Mouse (Mus musculus) hindbrain, embryonic 14.5 days (tissue): ENCODE data around the gene Usp4. TPM values are rescaled to one million over a fixed set of nuclear protein-coding genes. Genes with fewer than 3 reads are reported as not detected.

Experiments used
- ATAC-seq: fragments of 200-750 bp; cut with Nextera tagmentation; 2 replicates; pipeline ENCODE4 v1.8.0; 2017; ENCODE audit warnings: moderate number of reproducible peaks, mild to moderate bottlenecking, moderate TSS enrichment, moderate library complexity; ENCODE audit not compliant: low FRiP score
- DNase-seq: peaks from one replicate; pipeline ENCODE4 v3.0.0-alpha.2; 2015; ENCODE audit warnings: low spot score
- H3K27ac ChIP-seq: fragments of 300-500 bp; sonication (generic); 2 replicates; pipeline ENCODE4 v1.5.1; 2014; ENCODE audit warnings: mild to moderate bottlenecking, moderate library complexity
- H3K27me3 ChIP-seq: fragments of 300-500 bp; sonication (generic); 2 replicates; pipeline ENCODE4 v1.6.1; 2014; ENCODE audit warnings: mild to moderate bottlenecking, low read length, mixed read lengths; ENCODE audit not compliant: control insufficient read depth, insufficient read depth
- H3K36me3 ChIP-seq: fragments of 300-500 bp; sonication (generic); replicated peaks from 2 replicates; pipeline ENCODE4 v1.6.1; 2014; ENCODE audit not compliant: control insufficient read depth, insufficient read depth
- H3K4me1 ChIP-seq: fragments of 300-500 bp; sonication (generic); replicated peaks from 2 replicates; pipeline ENCODE4 v1.6.1; 2014; ENCODE audit warnings: antibody characterized with exemption, low read length, mixed read lengths; ENCODE audit not compliant: control insufficient read depth, insufficient read depth
- H3K4me2 ChIP-seq: fragments of 300-500 bp; sonication (generic); replicated peaks from 2 replicates; pipeline ENCODE4 v1.6.1; 2014; ENCODE audit warnings: mild to moderate bottlenecking, moderate library complexity
- H3K4me3 ChIP-seq: fragments of 300-500 bp; sonication (generic); replicated peaks from 2 replicates; pipeline ENCODE4 v1.5.1; 2014; ENCODE audit warnings: mild to moderate bottlenecking, low read length
- H3K9ac ChIP-seq: fragments of 300-500 bp; sonication (generic); 2 replicates; pipeline ENCODE4 v1.6.1; 2014
- H3K9me3 ChIP-seq: fragments of 300-500 bp; sonication (generic); 2 replicates; pipeline ENCODE4 v1.6.1; 2016; ENCODE audit warnings: low read length; ENCODE audit not compliant: control insufficient read depth
- WGBS: fragments of 180-500 bp; shearing (Covaris S2); extraction: QIAGEN DNeasy Blood & Tissue Kit; methylation state at CpG from one replicate; pipeline ENCODE4 v1.1.7; 2014; 5-methylcytosine and 5-hydroxymethylcytosine counted together
- polyA plus RNA-seq: library from polyadenylated mRNA; unstranded; fragments of >200 nt; fragmentation: Nextera tagmentation; extraction: Ambion mirVana; gene quantifications from 2 replicates; pipeline ENCODE4 v1.2.1, GENCODE M21; 2014

The Usp4 gene
- polyA plus RNA-seq, 1 experiment from 2014 or later: 127 TPM

GRCm38 (mm10) chr9:108349727-108350126 lies 2.1 kb downstream of the Usp4 start:
- H3K9ac ChIP-seq: no peak overlapping the region
- H3K4me1 ChIP-seq: peaks cover 12% of the 10 kb centered on the region
- no peak overlapping the region for H3K4me3 ChIP-seq
- DNase-seq: no peak
- 97% methylated on average over 4 of the region's 4 CpGs for WGBS
- H3K27me3 ChIP-seq: no peaks in the 10 kb centered on the region
- peaks cover 51% of the 10 kb centered on the region for H3K36me3 ChIP-seq
- no peak overlapping the region for H3K27ac ChIP-seq
- no peak for ATAC-seq
- H3K4me2 ChIP-seq: no peak overlapping the region
- no peaks in the 10 kb centered on the region for H3K9me3 ChIP-seq

- no peak overlapping the region for H3K4me2 ChIP-seq
- DNase-seq: no peak
- H3K36me3 ChIP-seq: peaks cover 98% of the 10 kb centered on the region
- no peaks in the 10 kb centered on the region for H3K4me1 ChIP-seq
- 91% methylated on average over 9 of the region's 9 CpGs for WGBS
- no peak overlapping the region for H3K27ac ChIP-seq
- no peak for ATAC-seq
- H3K27me3 ChIP-seq: no peaks in the 10 kb centered on the region
- H3K4me3 ChIP-seq: no peak overlapping the region
- no peak overlapping the region for H3K9ac ChIP-seq
- H3K9me3 ChIP-seq: no peaks in the 10 kb centered on the region
Measured at GRCm38 (mm10) chr9:108378234-108378633, 30.6 kb downstream of the Usp4 start.

GRCm38 (mm10) chr9:108378736-108379135 lies 31.1 kb downstream of the Usp4 start:
- no peak overlapping the region for H3K9ac ChIP-seq
- DNase-seq: no peak
- H3K9me3 ChIP-seq: no peaks in the 10 kb centered on the region
- peaks cover 98% of the 10 kb centered on the region for H3K36me3 ChIP-seq
- no peak overlapping the region for H3K27ac ChIP-seq
- no peaks in the 10 kb centered on the region for H3K4me1 ChIP-seq
- 88% methylated on average over 5 of the region's 5 CpGs for WGBS
- no peak overlapping the region for H3K4me2 ChIP-seq
- H3K4me3 ChIP-seq: no peak overlapping the region
- no peaks in the 10 kb centered on the region for H3K27me3 ChIP-seq
- ATAC-seq: no peak

- no peaks in the 10 kb centered on the region for H3K4me1 ChIP-seq
- ATAC-seq (no peak), DNase-seq (no peak)
- H3K9me3 ChIP-seq: no peaks in the 10 kb centered on the region
- peaks cover 98% of the 10 kb centered on the region for H3K36me3 ChIP-seq
- H3K27ac ChIP-seq: no peak overlapping the region
- H3K27me3 ChIP-seq: no peaks in the 10 kb centered on the region
- 94% methylated on average over 4 of the region's 4 CpGs for WGBS
- no peak overlapping the region for H3K4me2 ChIP-seq
- H3K4me3 ChIP-seq: no peak overlapping the region
- no peak overlapping the region for H3K9ac ChIP-seq
Measured at GRCm38 (mm10) chr9:108379294-108379693, 31.6 kb downstream of the Usp4 start.

GRCm38 (mm10) chr9:108381382-108381781 lies 33.7 kb downstream of the Usp4 start:
- Histone ChIP-seq H3K9ac (no peak overlapping the region), H3K4me1 (no peaks in the 10 kb centered on the region), H3K9me3 (no peaks in the 10 kb centered on the region), H3K4me3 (no peak overlapping the region), H3K4me2 (no peak overlapping the region), H3K27me3 (no peaks in the 10 kb centered on the region), H3K36me3 (peaks cover 99% of the 10 kb centered on the region), H3K27ac (no peak overlapping the region)
- ATAC-seq (no peak), DNase-seq (no peak)
- 96% methylated on average over 9 of the region's 9 CpGs for whole genome bisulfite sequencing

GRCm38 (mm10) chr9:108385006-108385405 lies 37.4 kb downstream of the Usp4 start:
- ATAC-seq: no peak
- Histone ChIP-seq H3K4me1 (no peaks in the 10 kb centered on the region), H3K27ac (no peak overlapping the region), H3K27me3 (no peaks in the 10 kb centered on the region), H3K9ac (no peak overlapping the region), H3K4me2 (no peak overlapping the region), H3K4me3 (no peak overlapping the region), H3K9me3 (no peaks in the 10 kb centered on the region), H3K36me3 (peaks cover 99% of the 10 kb centered on the region)
- DNase-seq: no peak
- 88% methylated on average over 7 of the region's 7 CpGs for WGBS

GRCm38 (mm10) chr9:108386816-108387215 lies 39.2 kb downstream of the Usp4 start:
- no peak for DNase-seq
- H3K27me3 ChIP-seq: no peaks in the 10 kb centered on the region
- no peaks in the 10 kb centered on the region for H3K9me3 ChIP-seq
- no peaks in the 10 kb centered on the region for H3K4me1 ChIP-seq
- 93% methylated on average over 4 of the region's 4 CpGs for WGBS
- ATAC-seq: no peak
- H3K9ac ChIP-seq: no peak overlapping the region
- no peak overlapping the region for H3K4me2 ChIP-seq
- H3K4me3 ChIP-seq: no peak overlapping the region
- peaks cover 99% of the 10 kb centered on the region for H3K36me3 ChIP-seq
- H3K27ac ChIP-seq: no peak overlapping the region

GRCm38 (mm10) chr9:108388601-108389000 lies 40.9 kb downstream of the Usp4 start:
- DNase-seq (no peak), ATAC-seq (no peak)
- Histone ChIP-seq H3K9ac (no peak overlapping the region), H3K27ac (no peak overlapping the region), H3K4me3 (no peak overlapping the region), H3K9me3 (no peaks in the 10 kb centered on the region), H3K4me2 (no peak overlapping the region), H3K4me1 (no peaks in the 10 kb centered on the region), H3K36me3 (peaks cover 99% of the 10 kb centered on the region), H3K27me3 (no peaks in the 10 kb centered on the region)
- 83% methylated on average over 10 of the region's 10 CpGs for WGBS

GRCm38 (mm10) chr9:108389220-108389619 lies 41.6 kb downstream of the Usp4 start:
- Histone ChIP-seq H3K9ac (no peak overlapping the region), H3K9me3 (no peaks in the 10 kb centered on the region), H3K27me3 (no peaks in the 10 kb centered on the region), H3K4me1 (no peaks in the 10 kb centered on the region), H3K27ac (no peak overlapping the region), H3K4me2 (no peak overlapping the region), H3K36me3 (peaks cover 98% of the 10 kb centered on the region), H3K4me3 (no peak overlapping the region)
- no peak for ATAC-seq
- no peak for DNase-seq
- WGBS: 87% methylated on average over 6 of the region's 6 CpGs

- no peaks in the 10 kb centered on the region for H3K4me1 ChIP-seq
- H3K27ac ChIP-seq: no peak within 1 kb of the TSS
- no peaks in the 10 kb centered on the region for H3K9me3 ChIP-seq
- H3K4me2 ChIP-seq: no peak within 1 kb of the TSS
- H3K9ac ChIP-seq: no peak within 1 kb of the TSS
- no peaks in the 10 kb centered on the region for H3K27me3 ChIP-seq
- H3K4me3 ChIP-seq: no peak within 1 kb of the TSS
- no peak for DNase-seq
- H3K36me3 ChIP-seq: peaks cover 64% of the 10 kb centered on the region
- WGBS: 48% methylated on average over 18 of the region's 18 CpGs
- ATAC-seq: no peak
Measured at GRCm38 (mm10) chr9:108392676-108393075, 45.0 kb downstream of the Usp4 start, which contains the start of gene 1700102P08Rik. Gene 1700102P08Rik (plus strand): TSS chr9:108392805.
